Mouse (Mus musculus) erythroid progenitor cell, adult 5-6 weeks (primary cell): ENCODE results near the gene Lrmda. TPM values are rescaled to one million over a fixed set of nuclear protein-coding genes. Genes with fewer than 3 reads are reported as not detected.

Experiments
- ATAC-seq: replicated peaks from 2 replicates; pipeline ENCODE4 v1.8.0; 2016; ENCODE audit warnings: moderate number of reproducible peaks, mild to moderate bottlenecking, moderate TSS enrichment, inconsistent platforms; ENCODE audit not compliant: poor library complexity, low FRiP score, severe bottlenecking
- total RNA-seq, 2 experiments: library from RNA; stranded (forward) in 1 of 2; stranded (reverse) in 1 of 2; fragments of 150-400 nt in 1 of 2; fragments of 186-747, 209-891 nt in 1 of 2; gene quantifications; 2 replicates each; pipeline versions ENCODE4 v1.2.3 to v1.2.4; 2015 to 2017; ENCODE audit warnings: low replicate concordance in 2 of 2

Gene Lrmda
- total RNA-seq, 2 experiments from 2014 or later, result 12.2 TPM; not detected in 1

- no peak for ATAC-seq
Observed at GRCm38 (mm10) chr14:22440341-22440999, 421.0 kb downstream of the Lrmda start.

- ATAC-seq, result no peak
Observed at GRCm38 (mm10) chr14:22441859-22442447, 422.4 kb downstream of the Lrmda start.

GRCm38 (mm10) chr14:22442719-22443118 is 423.2 kb downstream of the Lrmda start:
- ATAC-seq, result no peak

GRCm38 (mm10) chr14:22444541-22444940 is 425.0 kb downstream of the Lrmda start:
- ATAC-seq, result no peak

- no peak for ATAC-seq
Observed at GRCm38 (mm10) chr14:22445161-22445821, 425.8 kb downstream of the Lrmda start.

- no peak for ATAC-seq
Observed at GRCm38 (mm10) chr14:22445841-22446570, 426.5 kb downstream of the Lrmda start.

GRCm38 (mm10) chr14:22451603-22452002 is 432.1 kb downstream of the Lrmda start:
- no peak for ATAC-seq

GRCm38 (mm10) chr14:22464314-22464713 is 444.8 kb downstream of the Lrmda start:
- no peak for ATAC-seq

- ATAC-seq, result no peak
Observed at GRCm38 (mm10) chr14:22471041-22471440, 451.5 kb downstream of the Lrmda start.

- no peak for ATAC-seq
Observed at GRCm38 (mm10) chr14:22473451-22473850, 453.9 kb downstream of the Lrmda start.

- no peak for ATAC-seq
Observed at GRCm38 (mm10) chr14:22473991-22474390, 454.5 kb downstream of the Lrmda start.

GRCm38 (mm10) chr14:22493326-22493725 is 473.8 kb downstream of the Lrmda start:
- no peak for ATAC-seq

GRCm38 (mm10) chr14:22494290-22494689 is 474.8 kb downstream of the Lrmda start:
- no peak for ATAC-seq

- no peak for ATAC-seq
Observed at GRCm38 (mm10) chr14:22494866-22495265, 475.4 kb downstream of the Lrmda start.

GRCm38 (mm10) chr14:22495286-22495685 is 475.8 kb downstream of the Lrmda start:
- no peak for ATAC-seq

- no peak for ATAC-seq
Observed at GRCm38 (mm10) chr14:22497636-22498131, 478.2 kb downstream of the Lrmda start.

- no peak for ATAC-seq
Observed at GRCm38 (mm10) chr14:22509747-22510530, 490.4 kb downstream of the Lrmda start.

GRCm38 (mm10) chr14:22510531-22510785 is 490.9 kb downstream of the Lrmda start:
- no peak for ATAC-seq

- ATAC-seq, result no peak
Observed at GRCm38 (mm10) chr14:22514362-22515084, 495.0 kb downstream of the Lrmda start.
